Mouse (Mus musculus): ENCODE measurements around the gene Matk.

DNA sequence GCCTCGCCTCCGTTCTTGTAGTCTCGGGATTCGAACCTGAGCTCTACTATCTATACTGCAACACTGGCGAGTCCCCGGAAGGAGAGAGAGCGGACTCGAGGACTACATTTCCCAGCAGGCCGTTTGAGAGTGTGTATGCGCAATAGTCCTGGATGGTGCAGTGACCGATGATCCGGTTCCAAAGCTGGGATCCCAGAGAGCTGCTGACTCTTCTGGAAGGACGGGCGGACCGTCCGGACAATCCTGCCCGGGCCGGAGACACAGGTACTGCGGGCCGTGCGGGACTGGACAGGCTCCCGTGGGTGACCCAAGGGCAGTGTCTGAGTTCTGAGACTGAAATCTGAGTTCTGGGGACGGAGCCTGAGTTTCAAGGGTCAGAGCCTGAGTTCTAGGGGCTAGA is 15.3 kb downstream of the Matk start:
- TF ChIP-seq CTCF (conservative IDR thresholded peaks at IDR 0.05; ENCODE audit: low read length) = no peak
- no peak for TF ChIP-seq POU5F1 (IDR thresholded peaks at IDR 0.05; ENCODE audit: borderline replicate concordance, low read length)
